Mouse (Mus musculus) monocyte, adult 5-6 weeks (primary cell): ENCODE results near the gene Chst5. TPM values are rescaled to one million over a fixed set of nuclear protein-coding genes. Genes with fewer than 3 reads are reported as not detected.

Experiments used
- total RNA-seq: library from RNA; stranded (forward); fragments of 200-1000, 200-491, 200-594 nt; gene quantifications from 3 replicates; pipeline ENCODE4 v1.2.3, GENCODE M21; 2017

Chst5 gene
- total RNA-seq, 1 experiment from 2014 or later: not detected

Other genes starting within 250 kb of the Chst5 start
- not detected in 3 replicates for gene Ctrb1, start 219.4 kb downstream of the Chst5 start, total RNA-seq
- not detected in 3 replicates for gene Bcar1, start 166.6 kb downstream of the Chst5 start, total RNA-seq
- gene Cfdp1, start 56.2 kb downstream of the Chst5 start, total RNA-seq: 135 to 169 TPM (median 155 TPM) in 3 replicates
- gene Tmem170, start 33.7 kb downstream of the Chst5 start, total RNA-seq: 0.95 to 2.5 TPM (median 1.6 TPM) in 3 replicates
- 0.29 to 0.32 TPM in 2 of 3 replicates, not detected in the other for gene Tmem231, start 23.4 kb upstream of the Chst5 start, total RNA-seq
- 85.9 to 92.1 TPM (median 87.1 TPM) in 3 replicates for gene Gabarapl2, start 30.3 kb upstream of the Chst5 start, total RNA-seq
- 0.95 to 3.4 TPM (median 3.2 TPM) in 3 replicates for gene Adat1, start 81.9 kb upstream of the Chst5 start, total RNA-seq
- 69.9 to 77.0 TPM (median 73.1 TPM) in 3 replicates for gene Kars, start 100.9 kb upstream of the Chst5 start, total RNA-seq
- gene Terf2ip, start 101.0 kb upstream of the Chst5 start, total RNA-seq: 15.9 to 24.1 TPM (median 18.5 TPM) in 3 replicates
- gene Gm6793, start 104.6 kb upstream of the Chst5 start, total RNA-seq: 0.32 TPM in 1 of 3 replicates, not detected in the others